Mouse (Mus musculus) heart, embryonic 10.5 days (tissue): ENCODE measurements around the gene Ntn5. TPM values are rescaled to one million over a fixed set of nuclear protein-coding genes. Genes with fewer than 3 reads are reported as not detected.
A peak's percentile ranks its signal among the peaks of the same experiment; 100 is the strongest.

Experiments
- DNase-seq: peaks from one replicate; pipeline ENCODE4 v3.0.0-alpha.2; 2017; ENCODE audit warnings: low spot score
- H3K27ac ChIP-seq: fragments of 300-500 bp; sonication (generic); 2 replicates; pipeline ENCODE4 v1.5.1; 2016; ENCODE audit warnings: mild to moderate bottlenecking
- H3K27me3 ChIP-seq: fragments of 300-500 bp; sonication (generic); 2 replicates; pipeline ENCODE4 v1.6.1; 2016; ENCODE audit warnings: mild to moderate bottlenecking; ENCODE audit not compliant: poor library complexity, insufficient read depth, severe bottlenecking
- H3K36me3 ChIP-seq: fragments of 300-500 bp; sonication (generic); 2 replicates; pipeline ENCODE4 v1.6.1; 2016; ENCODE audit warnings: mild to moderate bottlenecking, moderate library complexity
- H3K4me1 ChIP-seq: fragments of 300-500 bp; sonication (generic); 2 replicates; pipeline ENCODE4 v1.6.1; 2016; ENCODE audit warnings: mild to moderate bottlenecking
- H3K4me3 ChIP-seq: fragments of 300-500 bp; sonication (generic); 2 replicates; pipeline ENCODE4 v1.5.1; 2016; ENCODE audit warnings: mild to moderate bottlenecking, moderate library complexity
- H3K9me3 ChIP-seq: fragments of 300-500 bp; sonication (generic); 2 replicates; pipeline ENCODE4 v1.6.1; 2016; ENCODE audit warnings: mild to moderate bottlenecking, moderate library complexity
- WGBS: fragments of 180-500 bp; shearing (Covaris S2); methylation state at CpG from one replicate; pipeline ENCODE4 v1.1.7; 2016; 5-methylcytosine and 5-hydroxymethylcytosine counted together
- polyA plus RNA-seq: library from polyadenylated mRNA; unstranded; fragments of >200 nt; fragmentation: Nextera tagmentation; extraction: Ambion mirVana; gene quantifications from 2 replicates; pipeline ENCODE4 v1.2.1, GENCODE M21; 2016

The Ntn5 gene
- polyA plus RNA-seq, 1 experiment from 2014 or later = 0.13 TPM

- no peaks in the 10 kb centered on the region for H3K27me3 ChIP-seq
- WGBS = 60% methylated on average over 14 of the region's 14 CpGs
- no peaks in the 10 kb centered on the region for H3K9me3 ChIP-seq
- H3K4me3 ChIP-seq = no peak overlapping the region
- no peaks in the 10 kb centered on the region for H3K36me3 ChIP-seq
- H3K4me1 ChIP-seq = peaks cover 25% of the 10 kb centered on the region
- H3K27ac ChIP-seq = no peak overlapping the region
- DNase-seq = no peak
Measured at GRCm38 (mm10) chr7:45667761-45668160, 16.1 kb upstream of the Ntn5 start.

- Histone ChIP-seq H3K36me3 (no peaks in the 10 kb centered on the region), H3K4me1 (peaks cover 17% of the 10 kb centered on the region), H3K4me3 (no peak overlapping the region), H3K9me3 (no peaks in the 10 kb centered on the region), H3K27me3 (no peaks in the 10 kb centered on the region), H3K27ac (no peak overlapping the region)
- 93% methylated on average over 9 of the region's 9 CpGs for WGBS
- DNase-seq = no peak
Measured at GRCm38 (mm10) chr7:45668921-45669320, 14.9 kb upstream of the Ntn5 start.

GRCm38 (mm10) chr7:45677627-45678295 lies 6.1 kb upstream of the Ntn5 start:
- no peak overlapping the region for H3K4me3 ChIP-seq
- peaks cover 3% of the 10 kb centered on the region; the same call in 1 of the 2 replicates for H3K27me3 ChIP-seq
- DNase-seq = no peak
- no peaks in the 10 kb centered on the region for H3K9me3 ChIP-seq
- 66% methylated on average over 7 of the region's 7 CpGs for WGBS
- H3K4me1 ChIP-seq = peaks cover 28% of the 10 kb centered on the region
- H3K27ac ChIP-seq = 0 out of 2 replicates have a peak overlapping the region, but pooled peaks have one; percentile 29
- H3K36me3 ChIP-seq = no peaks in the 10 kb centered on the region

- WGBS = 95% methylated on average over 14 of the region's 14 CpGs
- no peak for DNase-seq
- no peaks in the 10 kb centered on the region for H3K36me3 ChIP-seq
- H3K4me3 ChIP-seq = no peak overlapping the region
- H3K9me3 ChIP-seq = no peaks in the 10 kb centered on the region
- peaks cover 35% of the 10 kb centered on the region for H3K4me1 ChIP-seq
- peaks cover 3% of the 10 kb centered on the region; the same call in 1 of the 2 replicates for H3K27me3 ChIP-seq
- H3K27ac ChIP-seq = no peak overlapping the region
Measured at GRCm38 (mm10) chr7:45678513-45678912, 5.3 kb upstream of the Ntn5 start.

GRCm38 (mm10) chr7:45679966-45680621 lies 3.7 kb upstream of the Ntn5 start:
- no peaks in the 10 kb centered on the region for H3K36me3 ChIP-seq
- peaks cover 11% of the 10 kb centered on the region; the same call in 1 of the 2 replicates for H3K27me3 ChIP-seq
- DNase-seq = no peak
- peaks cover 35% of the 10 kb centered on the region for H3K4me1 ChIP-seq
- H3K4me3 ChIP-seq = no peak overlapping the region
- 65% methylated on average over 14 of the region's 14 CpGs for WGBS
- peak overlapping the region; percentile 12; the same call in 1 of the 2 replicates for H3K27ac ChIP-seq
- H3K9me3 ChIP-seq = no peaks in the 10 kb centered on the region

- no peak for DNase-seq
- Histone ChIP-seq H3K27ac (peak overlapping the region; percentile 5; the same call in 1 of the 2 replicates), H3K4me1 (peaks cover 46% of the 10 kb centered on the region), H3K4me3 (no peak overlapping the region), H3K9me3 (no peaks in the 10 kb centered on the region), H3K36me3 (no peaks in the 10 kb centered on the region), H3K27me3 (peaks cover 13% of the 10 kb centered on the region; the same call in 1 of the 2 replicates)
- WGBS = 72% methylated on average over 8 of the region's 8 CpGs
Measured at GRCm38 (mm10) chr7:45681046-45681736, 2.6 kb upstream of the Ntn5 start.

- Histone ChIP-seq H3K4me1 (peaks cover 58% of the 10 kb centered on the region), H3K4me3 (peak overlapping the region; percentile 43), H3K27me3 (peaks cover 17% of the 10 kb centered on the region; the same call in 1 of the 2 replicates), H3K36me3 (no peaks in the 10 kb centered on the region), H3K27ac (peak overlapping the region; percentile 91), H3K9me3 (no peaks in the 10 kb centered on the region)
- peak; percentile 95 for DNase-seq
- 29% methylated on average over 14 of the region's 14 CpGs for WGBS
Measured at GRCm38 (mm10) chr7:45682144-45683126, 1.4 kb upstream of the Ntn5 start.

GRCm38 (mm10) chr7:45685811-45686210 lies 2.0 kb downstream of the Ntn5 start:
- no peaks in the 10 kb centered on the region for H3K9me3 ChIP-seq
- H3K36me3 ChIP-seq = no peaks in the 10 kb centered on the region
- H3K4me1 ChIP-seq = peaks cover 58% of the 10 kb centered on the region
- WGBS = 60% methylated on average over 10 of the region's 10 CpGs
- no peak for DNase-seq
- peaks cover 14% of the 10 kb centered on the region; the same call in 1 of the 2 replicates for H3K27me3 ChIP-seq
- H3K27ac ChIP-seq = peak overlapping the region; percentile 72
- H3K4me3 ChIP-seq = no peak overlapping the region

- no peak overlapping the region for H3K4me3 ChIP-seq
- H3K36me3 ChIP-seq = no peaks in the 10 kb centered on the region
- H3K27me3 ChIP-seq = peaks cover 14% of the 10 kb centered on the region; the same call in 1 of the 2 replicates
- H3K9me3 ChIP-seq = no peaks in the 10 kb centered on the region
- DNase-seq = no peak
- peaks cover 61% of the 10 kb centered on the region for H3K4me1 ChIP-seq
- H3K27ac ChIP-seq = peak overlapping the region; percentile 72; the same call in 1 of the 2 replicates
- 80% methylated on average over 3 of the region's 3 CpGs for WGBS
Measured at GRCm38 (mm10) chr7:45686841-45687240, 3.0 kb downstream of the Ntn5 start.

GRCm38 (mm10) chr7:45689099-45689498 lies 5.3 kb downstream of the Ntn5 start:
- Histone ChIP-seq H3K27me3 (peaks cover 9% of the 10 kb centered on the region; the same call in 1 of the 2 replicates), H3K9me3 (no peaks in the 10 kb centered on the region), H3K36me3 (no peaks in the 10 kb centered on the region), H3K4me1 (peaks cover 56% of the 10 kb centered on the region), H3K27ac (peak overlapping the region; percentile 72), H3K4me3 (no peak overlapping the region)
- WGBS = 55% methylated on average over 6 of the region's 6 CpGs
- DNase-seq = no peak

- Histone ChIP-seq H3K4me3 (no peak overlapping the region), H3K27ac (peak overlapping the region; percentile 72), H3K4me1 (peaks cover 57% of the 10 kb centered on the region), H3K36me3 (no peaks in the 10 kb centered on the region), H3K9me3 (no peaks in the 10 kb centered on the region), H3K27me3 (peaks cover 6% of the 10 kb centered on the region; the same call in 1 of the 2 replicates)
- no peak for DNase-seq
- WGBS = 16% methylated on average over 11 of the region's 11 CpGs
Measured at GRCm38 (mm10) chr7:45689800-45690199, 6.0 kb downstream of the Ntn5 start.

- no peak overlapping the region for H3K27ac ChIP-seq
- peaks cover 38% of the 10 kb centered on the region for H3K4me1 ChIP-seq
- H3K9me3 ChIP-seq = no peaks in the 10 kb centered on the region
- DNase-seq = no peak
- WGBS = 45% methylated on average over 2 of the region's 2 CpGs
- H3K36me3 ChIP-seq = no peaks in the 10 kb centered on the region
- H3K27me3 ChIP-seq = no peaks in the 10 kb centered on the region
- no peak overlapping the region for H3K4me3 ChIP-seq
Measured at GRCm38 (mm10) chr7:45692364-45692763, 8.5 kb downstream of the Ntn5 start.
